Mouse (Mus musculus) embryo, embryonic 9.5 days (tissue): Measurements from ENCODE around the gene Scamp2.

Source experiments
- DNase-seq: peaks from one replicate; pipeline ENCODE4 v3.0.0-alpha.2; 2017; ENCODE audit errors: extremely low spot score

Gene Scamp2

GRCm38 (mm10) chr9:57560861-57561710 is at the start of gene Scamp2:
TSS of gene Scamp2 (plus strand) at chr9:57560943.
- DNase-seq, result peak; percentile 93

- peak; percentile 75 for DNase-seq
Observed at GRCm38 (mm10) chr9:57517113-57517512, 43.6 kb upstream of the Scamp2 start.

- no peak for DNase-seq
Observed at GRCm38 (mm10) chr9:57520375-57521055, 40.2 kb upstream of the Scamp2 start.

DNA sequence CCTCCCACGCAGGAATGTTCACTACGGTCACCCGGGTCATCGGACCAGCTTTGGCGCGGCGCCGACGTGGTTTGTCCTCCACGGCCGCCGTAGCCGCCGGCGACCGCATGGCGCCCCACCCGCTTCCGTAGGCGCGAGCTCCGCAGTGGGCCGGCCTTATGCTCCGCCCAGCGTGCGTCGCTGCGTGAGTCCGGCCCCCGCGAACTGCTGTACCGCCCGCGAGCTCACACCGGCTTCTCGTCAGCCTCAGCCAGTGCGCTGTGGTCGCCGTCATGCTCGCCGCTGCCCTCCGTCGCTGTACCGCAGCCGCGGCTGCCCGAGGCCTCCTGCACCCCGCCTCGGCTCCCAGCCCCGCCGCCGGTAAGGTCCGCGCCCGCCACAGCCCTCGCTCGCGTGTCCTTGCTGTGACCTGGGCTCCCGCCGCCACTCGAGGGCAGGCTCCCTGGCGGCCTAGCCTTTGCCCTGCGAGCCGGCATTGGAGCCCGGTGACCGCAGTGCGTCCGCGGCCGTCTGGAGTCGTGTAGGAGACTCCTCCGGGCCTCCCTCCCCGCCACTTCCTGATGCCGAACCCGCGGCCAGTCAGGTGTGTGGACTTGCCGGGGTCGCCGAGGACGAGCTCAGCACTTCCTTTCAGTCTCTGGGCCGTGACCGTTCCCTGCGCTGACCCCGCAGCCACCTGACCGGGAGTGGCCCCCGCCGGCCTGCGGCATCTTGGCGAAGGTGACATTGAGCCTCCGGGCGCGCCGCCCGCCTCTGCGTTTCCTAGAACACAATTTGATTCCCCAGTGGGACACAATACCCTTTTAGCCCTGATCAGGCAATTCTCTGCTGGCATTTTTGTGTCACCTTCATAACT is 39.5 kb upstream of the Scamp2 start, which contains the start of gene Cox5a:
TSS of gene Cox5a (plus strand) at position 219 of the 856 bp plus-strand sequence.
- peak; percentile 90 for DNase-seq

- DNase-seq, result no peak
Observed at GRCm38 (mm10) chr9:57522114-57522860, 38.5 kb upstream of the Scamp2 start.

- DNase-seq, result no peak
Observed at GRCm38 (mm10) chr9:57522861-57523246, 37.9 kb upstream of the Scamp2 start.

DNA sequence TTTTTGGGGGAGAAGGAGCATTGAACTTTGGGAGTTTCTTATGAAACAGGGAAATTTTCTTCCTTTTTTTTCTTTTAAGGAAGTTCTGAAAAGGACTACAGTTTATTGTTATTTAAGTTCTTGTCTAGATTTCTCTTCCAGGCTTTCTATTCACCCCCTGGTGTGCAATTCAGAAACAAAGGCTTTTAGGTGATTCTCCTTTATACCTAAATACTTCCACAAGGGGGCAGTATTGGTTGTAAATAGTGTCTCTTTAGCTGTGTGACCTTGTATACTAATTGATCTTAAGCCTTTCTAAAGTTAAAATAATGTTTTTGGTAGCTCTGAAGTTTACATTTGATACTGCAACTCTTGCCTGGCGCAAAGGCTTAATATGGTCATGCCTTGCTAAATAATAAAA is 37.0 kb upstream of the Scamp2 start:
- DNase-seq, result peak; percentile 39

DNA sequence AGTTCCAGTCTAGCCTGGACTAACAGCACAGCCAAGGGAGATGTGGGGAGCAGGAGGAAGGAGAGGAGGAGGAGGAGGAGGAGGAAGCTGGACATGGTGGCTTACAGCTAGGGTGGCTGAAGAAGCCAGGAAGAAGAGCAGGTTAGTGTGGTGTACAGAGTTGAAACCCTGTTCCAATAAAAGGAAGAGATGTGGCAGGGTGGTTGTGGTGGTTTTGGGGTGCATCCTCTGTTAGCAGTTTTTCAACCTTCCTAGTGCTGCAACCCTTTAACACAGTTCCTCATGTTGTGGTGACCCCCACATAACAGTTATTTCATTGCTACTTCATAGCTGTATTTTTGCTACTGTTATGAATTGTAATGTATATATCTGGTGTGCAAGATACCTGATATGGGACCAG is 36.3 kb upstream of the Scamp2 start:
- no peak for DNase-seq

GRCm38 (mm10) chr9:57525516-57525915 is 35.2 kb upstream of the Scamp2 start:
- DNase-seq, result no peak

- DNase-seq, result no peak
Observed at GRCm38 (mm10) chr9:57526435-57526834, 34.3 kb upstream of the Scamp2 start.

DNA sequence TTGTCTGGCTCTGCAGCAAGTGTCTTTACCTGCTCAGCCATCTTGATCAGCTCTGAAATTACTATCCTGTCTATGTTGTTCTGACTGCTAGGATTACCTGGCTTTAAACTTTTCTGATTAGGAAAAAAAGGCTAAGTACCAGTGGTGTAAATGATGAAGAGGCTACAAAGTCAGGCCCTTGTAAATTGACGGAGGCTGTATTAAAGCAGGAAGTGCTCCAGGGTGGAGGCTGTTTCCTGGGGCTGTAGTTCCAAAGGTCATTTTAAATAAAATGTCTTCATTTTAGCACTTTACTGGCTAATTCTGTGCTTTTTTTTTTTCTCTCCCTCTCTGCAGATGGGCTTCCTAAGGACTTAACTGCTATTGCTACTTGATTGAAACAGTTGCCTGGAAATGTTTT is 28.8 kb upstream of the Scamp2 start:
- DNase-seq, result no peak

DNA sequence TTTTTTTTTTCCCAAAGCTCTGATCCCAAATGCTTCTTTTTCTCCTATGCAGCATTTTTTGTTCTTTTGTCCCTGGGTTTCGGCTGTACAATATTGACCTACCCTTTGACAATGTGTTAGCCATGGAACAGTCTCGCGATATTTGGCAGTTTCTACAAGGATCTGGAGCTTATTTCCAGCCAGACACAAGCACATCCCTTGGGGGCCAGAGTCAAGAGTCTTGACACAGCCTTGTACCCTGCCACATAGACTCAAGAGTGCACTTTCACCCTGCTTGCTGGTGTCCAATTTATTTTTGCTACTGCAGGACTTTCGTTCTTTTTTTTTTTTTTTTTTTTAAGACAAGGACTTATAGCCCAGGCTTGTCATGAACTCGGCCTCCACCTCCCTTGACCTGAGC is 24.4 kb upstream of the Scamp2 start:
- DNase-seq, result no peak

DNA sequence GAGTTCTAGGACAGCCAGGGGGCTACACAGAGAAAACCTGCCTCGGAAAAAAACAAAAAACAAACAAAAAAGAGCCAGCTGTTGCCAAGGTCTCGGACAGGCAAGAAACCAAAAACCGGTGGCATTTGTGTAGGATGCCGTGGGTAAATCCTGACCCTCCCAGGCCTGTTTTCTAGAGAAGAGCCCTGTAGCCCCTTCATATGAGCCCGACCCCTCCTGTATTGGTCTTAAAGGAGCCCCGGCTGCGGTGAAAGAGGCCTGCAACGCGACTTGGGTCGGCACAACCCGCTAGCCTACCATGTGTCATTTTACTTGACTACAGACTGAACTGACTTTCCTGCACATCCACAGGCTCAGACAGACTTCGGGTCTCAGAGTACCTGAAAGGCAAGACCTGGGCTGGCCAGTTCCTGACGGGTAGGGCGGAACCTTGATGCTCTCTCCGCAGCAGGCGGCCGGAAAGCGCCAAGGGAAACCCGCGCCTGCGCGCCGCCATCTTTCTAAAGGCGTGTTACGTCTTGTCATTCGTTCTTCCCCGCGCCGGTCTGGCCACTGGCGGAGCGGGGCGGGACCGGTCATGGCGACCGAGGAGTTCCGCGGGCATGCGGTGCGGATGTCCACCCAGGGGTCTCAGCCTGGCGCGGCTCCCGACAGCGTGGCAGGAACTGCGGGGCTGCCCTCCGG is 23.6 kb upstream of the Scamp2 start, which contains the start of gene Fam219b:
TSS of gene Fam219b (plus strand) at position 485 of the 684 bp plus-strand sequence.
- peak; percentile 87 for DNase-seq

DNA sequence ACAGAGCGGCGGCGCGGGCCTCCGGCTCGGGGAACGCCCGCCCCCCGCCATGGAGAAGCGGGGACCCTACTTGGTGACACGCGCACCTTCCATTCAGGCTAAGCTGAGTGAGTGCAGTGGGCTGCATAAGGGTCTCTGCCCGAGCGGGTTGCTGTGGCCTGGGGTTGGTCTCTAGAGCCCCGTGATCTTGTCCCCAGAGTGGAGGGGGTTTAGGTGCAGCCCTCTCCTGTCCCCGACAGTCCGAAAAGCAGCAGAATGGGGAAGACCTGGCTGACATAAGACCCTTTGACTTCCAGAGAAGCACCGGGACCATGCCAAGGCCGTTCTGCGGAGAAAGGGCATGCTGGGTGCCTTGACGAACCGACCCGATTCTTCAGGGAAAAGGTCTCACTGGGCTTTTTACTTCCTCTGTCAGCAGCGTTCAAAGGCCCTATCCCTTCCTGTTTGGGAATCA is 23.0 kb upstream of the Scamp2 start:
- DNase-seq, result no peak

GRCm38 (mm10) chr9:57539550-57539949 is 21.2 kb upstream of the Scamp2 start:
- DNase-seq, result no peak

GRCm38 (mm10) chr9:57541312-57541711 is 19.4 kb upstream of the Scamp2 start:
- DNase-seq, result peak; percentile 47

GRCm38 (mm10) chr9:57543951-57544350 is 16.8 kb upstream of the Scamp2 start:
- DNase-seq, result no peak

DNA sequence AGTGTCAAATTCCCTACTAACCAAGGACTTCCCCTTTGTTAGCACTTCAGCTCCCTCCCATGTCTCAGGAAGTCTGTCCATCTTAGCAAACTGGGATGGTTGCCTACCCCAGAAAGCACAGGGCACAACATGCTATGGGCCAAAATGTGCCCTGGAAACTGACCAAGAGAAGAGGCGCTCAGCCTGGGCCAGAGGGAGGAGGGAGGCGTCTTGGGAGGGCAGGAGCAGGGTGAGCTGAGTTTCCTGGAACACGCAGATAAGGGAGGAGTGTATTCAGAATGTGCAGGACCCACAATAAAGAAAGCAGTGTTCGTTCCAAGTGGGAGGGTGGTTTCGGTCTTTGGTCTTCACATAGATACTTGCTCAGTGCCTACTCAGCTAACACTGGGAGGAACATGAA is 13.5 kb upstream of the Scamp2 start:
- no peak for DNase-seq

GRCm38 (mm10) chr9:57547869-57548268 is 12.9 kb upstream of the Scamp2 start:
- no peak for DNase-seq

DNA sequence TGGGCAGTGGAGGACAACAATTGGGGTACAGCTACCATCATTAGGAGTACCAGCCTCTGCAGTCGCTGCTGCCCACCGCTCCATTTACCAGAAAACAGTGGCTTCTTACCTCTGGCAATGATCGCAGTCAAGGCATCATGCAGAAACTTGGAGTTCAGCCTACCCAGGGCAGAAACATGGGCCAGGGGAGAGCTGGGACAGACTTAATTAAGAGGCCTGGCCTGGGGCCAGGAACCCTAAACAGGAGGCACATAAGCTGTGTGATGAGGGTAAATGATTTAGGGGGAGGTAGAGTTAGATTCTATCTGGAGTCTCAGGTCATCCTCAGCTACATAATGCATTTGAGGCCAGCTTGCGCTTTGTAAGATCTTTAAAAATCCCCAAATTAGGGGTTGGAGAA is 11.6 kb upstream of the Scamp2 start:
- no peak for DNase-seq
